Mouse (Mus musculus) Muller cell, postnatal 12 days (primary cell): ENCODE results near the gene Nudt17.
"Not testable (repeated sequence)": the region's sequence is repeated elsewhere in the genome, so short reads cannot be mapped to it uniquely, and the experiment has no call there.

ENCODE experiments used
- DNase-seq: peaks from one replicate; pipeline ENCODE4 v3.0.0-alpha.2; 2015; ENCODE audit errors: inconsistent ontology term

The Nudt17 gene

DNA sequence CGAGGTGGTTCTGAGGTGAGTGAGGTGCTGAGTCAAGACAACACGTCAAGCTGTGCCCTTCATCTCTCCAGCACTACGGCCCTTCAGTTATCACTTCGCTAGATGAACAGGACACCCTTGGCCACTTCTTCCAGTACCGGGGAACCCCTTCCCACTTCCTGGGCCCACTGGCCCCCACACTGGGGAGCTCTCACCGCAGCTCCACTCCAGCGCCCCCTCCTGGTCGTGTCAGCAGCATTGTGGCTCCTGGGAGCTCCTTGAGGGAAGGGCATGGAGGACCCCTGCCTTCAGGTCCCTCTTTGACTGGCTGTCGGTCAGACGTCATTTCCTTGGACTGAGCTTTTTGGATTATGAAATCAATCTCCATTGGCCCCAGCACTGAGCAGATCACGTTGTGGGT lies 3.6 kb downstream of the Nudt17 start:
- DNase-seq: no peak

GRCm38 (mm10) chr3:96701003-96701402 lies 7.4 kb downstream of the Nudt17 start:
- no peak for DNase-seq

DNA sequence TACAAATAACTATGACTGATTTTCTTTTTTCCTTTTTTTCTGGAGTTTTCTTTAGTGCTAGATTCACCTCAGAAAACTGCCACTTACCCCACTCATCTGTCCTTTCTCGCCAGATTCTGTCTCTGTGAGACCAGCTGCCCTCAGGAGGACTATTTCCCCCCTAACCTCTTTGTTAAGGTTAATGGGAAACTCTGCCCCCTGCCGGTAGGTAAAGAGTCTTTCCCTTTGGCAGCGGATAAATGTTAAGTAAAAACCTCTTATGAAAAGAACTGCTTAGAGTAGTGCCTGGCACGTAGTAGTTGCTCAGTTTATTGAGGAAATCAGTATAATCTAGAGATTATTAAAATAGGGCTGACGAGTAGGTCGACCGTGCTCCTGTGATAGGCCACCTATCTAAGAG lies 8.0 kb downstream of the Nudt17 start:
- no peak for DNase-seq

- DNase-seq: no peak
These were observed 9.2 kb downstream of the Nudt17 start for GRCm38 (mm10) chr3:96698993-96699690.

- peak; percentile 96 for DNase-seq
These were observed 11.3 kb downstream of the Nudt17 start for GRCm38 (mm10) chr3:96696766-96697732.

GRCm38 (mm10) chr3:96696198-96696765 lies 12.1 kb downstream of the Nudt17 start, which contains the start of gene Pias3:
Gene Pias3, plus strand, starts transcription at chr3:96696384.
- DNase-seq: peak; percentile 93

DNA sequence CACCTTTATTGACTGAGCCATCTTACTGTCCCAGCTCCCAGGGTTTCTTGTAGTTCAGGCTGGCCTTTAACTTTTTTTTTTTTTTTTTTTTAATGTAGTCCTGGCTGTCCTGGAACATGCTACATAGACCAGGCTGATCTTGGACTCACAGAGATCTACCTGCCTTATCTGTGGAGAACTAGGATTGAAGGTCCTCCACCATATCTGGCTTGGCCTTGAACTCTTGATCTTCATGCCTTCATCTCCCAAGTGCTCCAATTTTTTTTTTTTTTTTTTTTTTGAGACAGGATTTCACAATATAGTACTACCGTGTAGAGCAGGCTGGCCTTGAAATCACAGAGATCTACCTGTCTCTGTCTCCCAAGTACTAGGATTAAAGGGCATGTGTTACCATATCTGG lies 14.8 kb downstream of the Nudt17 start:
- no peak for DNase-seq

GRCm38 (mm10) chr3:96692506-96692905 lies 15.9 kb downstream of the Nudt17 start:
- DNase-seq: peak; percentile 33

DNA sequence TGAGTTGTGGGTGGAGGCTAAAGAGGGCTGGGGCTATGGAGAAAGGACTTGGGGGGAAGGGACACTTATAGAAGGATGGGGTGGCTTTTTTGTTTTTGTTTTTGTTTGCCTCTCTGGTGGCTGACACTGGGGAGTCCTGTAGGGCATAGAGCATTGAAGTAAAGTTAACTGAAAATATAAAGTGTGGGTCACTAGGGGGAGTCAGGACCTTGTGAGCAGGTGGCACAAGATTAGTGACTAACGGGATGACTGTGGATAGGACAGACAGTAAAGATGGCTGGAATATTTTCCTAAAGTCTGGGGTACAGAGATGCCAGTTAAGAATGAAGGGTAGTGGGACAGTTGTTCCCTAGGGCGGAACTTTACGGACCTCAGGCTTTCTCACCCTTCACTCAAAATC lies 18.1 kb downstream of the Nudt17 start:
- no peak for DNase-seq

DNA sequence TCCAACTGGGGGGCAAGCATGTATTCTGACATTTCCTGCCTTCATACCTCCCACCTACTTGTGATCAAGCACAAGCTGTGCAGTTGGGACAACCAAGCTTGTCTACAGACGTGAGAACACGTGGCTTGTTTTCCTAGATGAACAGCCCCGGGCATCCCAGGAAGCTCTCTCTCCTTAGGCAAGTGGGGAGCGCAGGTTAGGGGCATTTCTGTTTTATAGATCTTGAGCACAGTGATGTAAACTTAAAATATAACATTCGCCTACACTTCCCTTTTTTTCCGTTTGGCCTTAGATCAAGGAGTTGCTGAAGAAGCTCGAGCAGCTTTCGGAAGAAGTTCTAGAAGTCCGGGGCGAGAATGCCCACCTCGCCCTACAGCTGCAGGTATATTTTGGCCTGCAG lies 19.5 kb downstream of the Nudt17 start:
- no peak for DNase-seq

GRCm38 (mm10) chr3:96686057-96686456 lies 22.3 kb downstream of the Nudt17 start:
- not testable (repeated sequence) for DNase-seq

DNA sequence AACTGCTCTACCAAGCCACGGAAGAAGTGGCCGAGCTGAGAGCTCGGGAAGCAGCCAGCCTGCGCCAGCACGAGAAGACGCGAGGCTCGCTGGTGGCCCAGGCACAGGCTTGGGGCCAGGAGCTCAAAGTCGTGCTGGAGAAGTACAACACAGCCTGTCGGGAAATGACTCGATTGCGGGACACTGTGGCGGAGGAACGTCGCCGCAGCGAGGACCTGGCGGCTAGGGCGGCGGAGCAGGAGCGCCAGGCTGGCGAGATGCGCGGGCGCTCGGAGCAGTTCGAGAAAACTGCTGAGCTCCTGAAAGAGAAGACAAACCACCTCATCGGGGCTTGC lies 23.6 kb downstream of the Nudt17 start:
- DNase-seq: no peak

DNA sequence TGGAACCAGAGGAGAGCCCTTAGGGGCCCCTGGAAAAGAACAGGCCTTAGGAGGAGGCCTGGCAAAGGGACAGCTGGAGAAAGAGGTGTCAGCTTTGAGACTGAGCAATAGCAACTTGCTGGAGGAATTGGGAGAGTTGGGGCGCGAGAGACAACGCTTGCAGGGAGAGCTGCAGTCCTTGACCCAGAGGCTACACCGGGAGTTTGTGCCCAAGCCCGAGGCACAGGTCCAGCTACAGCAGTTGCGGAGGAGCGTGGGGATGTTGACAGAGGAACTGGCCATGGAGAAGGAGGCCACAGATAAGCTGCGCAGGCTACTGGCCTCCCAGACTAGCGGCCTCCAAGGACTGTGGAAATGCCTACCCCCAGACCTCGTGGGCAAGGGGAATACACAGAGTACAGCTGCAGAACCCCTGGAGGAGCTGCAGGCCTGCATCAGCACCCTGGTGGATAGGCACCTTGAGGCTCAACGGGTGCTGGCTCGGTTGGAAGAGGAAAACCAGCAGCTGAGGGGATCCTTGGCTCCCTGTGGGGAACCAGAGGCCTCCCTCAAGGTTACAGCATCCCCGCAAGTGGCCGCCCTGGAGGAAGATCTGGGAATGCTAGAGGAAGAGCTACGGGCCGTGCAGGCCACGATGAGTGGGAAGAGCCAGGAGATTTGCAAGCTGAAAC lies 24.1 kb downstream of the Nudt17 start:
- no peak for DNase-seq

DNA sequence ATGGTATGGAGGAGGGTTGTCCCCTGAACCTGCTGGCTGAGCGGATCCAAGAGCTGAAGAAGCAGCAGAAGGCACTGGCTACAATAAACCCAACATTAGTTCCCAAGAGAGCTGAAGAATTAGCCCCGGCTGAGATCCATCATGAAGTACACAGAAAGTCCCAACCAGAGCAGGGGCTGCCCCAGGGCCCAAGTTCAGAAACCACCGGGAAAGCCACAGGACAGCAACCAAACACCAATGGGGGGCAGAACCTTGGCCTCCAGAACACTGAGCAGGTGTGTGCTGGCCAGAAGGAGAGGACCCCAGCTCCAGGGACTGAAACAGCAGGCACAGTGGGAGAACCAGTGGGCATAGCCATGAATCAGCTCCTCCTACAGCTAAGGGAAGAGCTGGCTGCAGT lies 24.9 kb downstream of the Nudt17 start:
- DNase-seq: no peak

DNA sequence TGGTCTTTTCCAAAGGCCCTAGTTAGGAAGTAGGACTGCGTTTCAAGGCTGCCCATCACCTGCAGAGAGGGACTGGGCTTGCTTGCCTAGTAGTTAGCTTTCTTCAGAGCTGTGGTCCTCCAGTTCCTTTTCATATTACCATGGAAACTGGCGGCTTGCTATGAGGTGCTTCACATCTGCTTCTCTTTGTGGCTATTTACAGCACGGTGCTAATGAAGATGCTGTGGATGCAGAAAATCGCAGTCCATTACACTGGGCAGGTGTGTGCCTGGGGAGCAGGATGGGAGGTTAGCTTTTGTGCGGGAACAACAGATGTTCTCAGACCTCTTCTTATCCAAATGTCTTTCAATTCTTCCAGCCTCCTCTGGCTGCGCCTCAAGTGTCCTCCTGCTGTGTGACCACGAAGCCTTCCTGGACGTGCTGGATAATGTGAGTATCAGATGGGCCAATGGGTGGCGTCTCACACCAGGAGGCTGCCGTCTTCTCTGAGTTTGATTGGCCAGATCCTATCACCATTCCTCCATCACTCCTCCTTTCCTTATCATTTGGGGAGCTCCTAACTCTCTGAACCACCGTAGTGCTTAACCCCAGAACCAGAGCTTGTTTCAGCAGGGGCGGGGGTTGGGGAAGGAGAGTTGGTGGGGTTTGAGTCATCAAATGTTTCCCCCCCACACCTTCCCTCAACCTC lies 27.9 kb downstream of the Nudt17 start:
- no peak for DNase-seq

- DNase-seq: peak; percentile 35
These were observed 29.1 kb downstream of the Nudt17 start for GRCm38 (mm10) chr3:96679159-96679674.

- DNase-seq: no peak
These were observed 29.9 kb downstream of the Nudt17 start for GRCm38 (mm10) chr3:96678456-96678855.

DNA sequence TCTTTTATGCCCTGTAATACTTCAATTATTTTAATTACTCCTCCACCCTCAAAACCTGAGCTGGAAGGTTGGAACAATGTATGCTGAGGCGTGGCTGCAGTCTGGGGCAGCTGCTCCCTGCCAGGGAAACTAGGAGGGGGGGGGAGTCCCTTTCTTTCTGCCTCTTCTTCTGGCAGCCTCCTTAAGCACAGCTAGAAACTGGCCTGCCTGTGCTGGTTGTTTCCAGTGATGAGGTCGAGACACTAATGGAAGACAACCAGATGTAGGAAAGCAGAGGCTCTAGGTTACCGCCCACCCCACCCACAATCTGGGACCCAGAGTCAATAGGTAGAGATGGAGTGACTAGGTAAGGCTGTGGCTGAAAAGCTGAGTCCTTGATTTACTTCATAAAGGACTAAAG lies 32.7 kb downstream of the Nudt17 start:
- DNase-seq: no peak

DNA sequence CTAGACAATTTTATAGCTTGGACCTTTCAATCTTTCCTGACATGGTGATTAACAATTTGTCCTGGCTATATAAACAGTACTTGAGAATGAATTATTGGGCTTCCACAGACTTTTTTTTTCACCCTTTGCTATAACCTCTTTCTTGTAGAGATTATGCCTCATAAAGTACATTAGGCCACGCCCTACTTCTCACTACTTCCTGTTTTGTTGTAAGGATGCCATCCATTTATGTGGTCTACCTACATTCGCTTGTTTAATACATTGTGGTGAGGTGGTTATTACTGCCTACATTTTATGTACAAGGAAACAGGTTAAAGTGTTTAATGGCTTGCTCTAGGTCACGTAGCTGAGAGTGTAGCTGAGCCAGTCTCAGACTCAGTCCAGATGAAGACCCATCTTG lies 33.2 kb downstream of the Nudt17 start:
- DNase-seq: no peak

- DNase-seq: no peak
These were observed 33.9 kb downstream of the Nudt17 start for GRCm38 (mm10) chr3:96674442-96674841.

DNA sequence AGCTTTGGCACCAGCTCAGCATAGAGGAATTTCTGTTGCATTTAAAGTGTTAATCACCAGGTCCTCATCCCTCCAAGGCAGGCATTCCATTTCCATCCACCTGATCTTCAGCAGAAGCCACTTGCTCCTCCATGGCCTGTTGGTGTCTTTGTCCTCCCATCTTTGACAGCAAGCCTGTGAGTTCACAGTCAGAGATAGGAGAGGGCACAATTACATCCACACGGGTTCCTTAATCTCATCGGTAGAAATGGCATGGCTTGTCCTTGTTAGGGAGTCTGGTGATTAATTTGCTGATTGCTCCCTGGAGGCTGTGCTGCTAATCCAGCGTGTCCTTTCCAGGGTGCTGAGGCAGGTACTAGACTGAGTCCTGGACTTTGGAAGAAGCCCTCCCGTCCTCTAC lies 34.8 kb downstream of the Nudt17 start:
- DNase-seq: no peak
